Comparison of ENCODE assay signal across 8 mouse cellular contexts in the genomic region with DNA sequence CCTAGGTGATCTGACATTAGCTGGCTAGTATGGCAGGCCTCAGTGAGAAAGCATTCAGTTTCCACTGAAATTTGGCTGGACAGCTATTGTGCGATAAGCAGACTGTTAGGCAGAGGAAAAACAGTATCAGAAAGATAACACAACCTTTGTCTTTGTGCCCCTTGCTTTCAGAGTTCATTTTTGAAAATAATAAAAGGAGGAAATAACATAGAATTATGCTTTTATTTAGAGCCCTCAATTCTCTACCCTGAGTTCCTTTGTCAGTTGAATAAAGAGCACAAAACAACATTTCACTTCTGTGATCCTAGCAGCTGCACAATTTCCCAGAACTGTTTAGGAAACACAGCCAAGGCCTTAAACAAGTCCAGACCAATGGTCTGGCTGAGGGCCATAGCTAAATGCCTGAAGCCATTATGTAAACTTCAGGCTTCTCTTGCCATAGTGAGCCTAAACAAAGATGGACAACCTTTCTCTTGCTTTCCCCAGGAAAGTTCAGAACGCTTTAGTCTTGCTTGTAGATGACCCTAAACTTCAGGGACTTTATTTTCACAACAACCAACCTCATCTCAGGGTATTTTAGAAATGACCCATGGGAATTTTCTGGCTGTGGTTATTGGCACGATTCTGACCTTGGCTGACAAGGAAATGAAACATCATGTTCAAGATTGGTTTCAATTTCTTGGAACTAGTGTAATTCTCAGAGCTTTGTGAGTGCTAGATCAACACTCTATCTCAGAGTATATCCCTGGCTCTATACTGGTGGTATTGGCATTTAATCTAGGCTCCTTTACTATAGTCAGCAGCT. TPM values are rescaled to one million over a fixed set of nuclear protein-coding genes. Genes with fewer than 3 reads are reported as not detected.
DNase-seq lines count a peak whose midpoint lies in the region; ATAC-seq and TF ChIP-seq lines count a peak whose summit lies in the region.

No protein-coding gene starts in this region.

- no peak overlapping the region for H3K27ac ChIP-seq in midbrain, embryonic 14.5 days (replicated peaks; ENCODE audit: low read depth, low read length)
- H3K27ac ChIP-seq in midbrain, embryonic 10.5 days (replicated peaks), result no peak overlapping the region
- peak overlapping the region; percentile 92 for H3K27ac ChIP-seq in heart, postnatal 0 days (ENCODE audit: low read depth)
- H3K27ac ChIP-seq in liver, embryonic 11.5 days (ENCODE audit: low read depth, low read length), result peak overlapping the region; percentile 78
- peak overlapping the region; percentile 96 for H3K27ac ChIP-seq in stomach, embryonic 15.5 days

- DNase-seq in midbrain, embryonic 14.5 days, result peak; percentile 36
- DNase-seq in midbrain, embryonic 10.5 days (ENCODE audit: low spot score), result no peak
- peak; percentile 80 for DNase-seq in heart, postnatal 0 days (ENCODE audit: low spot score)
- no peak for DNase-seq in liver, embryonic 11.5 days (ENCODE audit: low spot score)
- no peak for DNase-seq in yolk sac, embryonic 10.5 days (ENCODE audit: low spot score)
- no peak for DNase-seq in right cerebral cortex, postnatal 10 days (ENCODE audit: low spot score in 2 of 2)

- no peaks in the 10 kb centered on the region for H3K27me3 ChIP-seq in midbrain, embryonic 14.5 days (ENCODE audit: control insufficient read depth, insufficient read depth, low read length)
- H3K27me3 ChIP-seq in midbrain, embryonic 10.5 days (ENCODE audit: low read depth, poor library complexity, severe bottlenecking), result no peaks in the 10 kb centered on the region
- no peaks in the 10 kb centered on the region for H3K27me3 ChIP-seq in heart, postnatal 0 days (ENCODE audit: control insufficient read depth, insufficient read depth, low read length)
- no peaks in the 10 kb centered on the region for H3K27me3 ChIP-seq in liver, embryonic 11.5 days (replicated peaks; ENCODE audit: control insufficient read depth, insufficient read depth, low read length)
- no peaks in the 10 kb centered on the region for H3K27me3 ChIP-seq in stomach, embryonic 15.5 days (replicated peaks)

- H3K36me3 ChIP-seq in midbrain, embryonic 14.5 days (ENCODE audit: control insufficient read depth, insufficient read depth, low read length), result no peaks in the 10 kb centered on the region
- no peaks in the 10 kb centered on the region for H3K36me3 ChIP-seq in midbrain, embryonic 10.5 days
- no peaks in the 10 kb centered on the region for H3K36me3 ChIP-seq in heart, postnatal 0 days (replicated peaks; ENCODE audit: control insufficient read depth, insufficient read depth, low read length)
- H3K36me3 ChIP-seq in liver, embryonic 11.5 days (ENCODE audit: control insufficient read depth, insufficient read depth, low read length), result no peaks in the 10 kb centered on the region
- no peaks in the 10 kb centered on the region for H3K36me3 ChIP-seq in stomach, embryonic 15.5 days

- peak; percentile 81 for TF ChIP-seq EP300 in heart, postnatal 0 days (IDR thresholded peaks at IDR 0.05; ENCODE audit: low read depth)

- no peak overlapping the region for H3K4me2 ChIP-seq in midbrain, embryonic 14.5 days (ENCODE audit: low read length)
- no peak overlapping the region for H3K4me2 ChIP-seq in heart, postnatal 0 days (ENCODE audit: low read depth, low read length)
- peak overlapping the region; percentile 24 for H3K4me2 ChIP-seq in liver, embryonic 11.5 days
- H3K4me2 ChIP-seq in stomach, embryonic 15.5 days, result no peak overlapping the region

- H3K9me3 ChIP-seq in midbrain, embryonic 14.5 days (ENCODE audit: control insufficient read depth, low read length), result no peaks in the 10 kb centered on the region
- no peaks in the 10 kb centered on the region for H3K9me3 ChIP-seq in midbrain, embryonic 10.5 days (replicated peaks)
- no peaks in the 10 kb centered on the region for H3K9me3 ChIP-seq in heart, postnatal 0 days (replicated peaks; ENCODE audit: control insufficient read depth, low read length)
- H3K9me3 ChIP-seq in liver, embryonic 11.5 days (ENCODE audit: control insufficient read depth, low read length), result no peaks in the 10 kb centered on the region
- H3K9me3 ChIP-seq in stomach, embryonic 15.5 days, result no peaks in the 10 kb centered on the region

- WGBS in midbrain, embryonic 14.5 days, result 79% methylated on average over 3 of the region's 3 CpGs
- WGBS in midbrain, embryonic 10.5 days, result 85% methylated on average over 3 of the region's 3 CpGs
- WGBS in heart, postnatal 0 days, result 46% methylated on average over 3 of the region's 3 CpGs
- 53% methylated on average over 3 of the region's 3 CpGs for WGBS in liver, embryonic 11.5 days
- WGBS in stomach, embryonic 15.5 days, result 25% methylated on average over 3 of the region's 3 CpGs

- H3K9ac ChIP-seq in midbrain, embryonic 14.5 days (replicated peaks; ENCODE audit: low read length), result no peak overlapping the region
- H3K9ac ChIP-seq in heart, postnatal 0 days (replicated peaks; ENCODE audit: low read depth, low read length), result no peak overlapping the region
- peak overlapping the region; percentile 15; the same call in 1 of the 2 replicates for H3K9ac ChIP-seq in liver, embryonic 11.5 days (ENCODE audit: low read depth, low read length)
- no peak overlapping the region for H3K9ac ChIP-seq in stomach, embryonic 15.5 days

- TF ChIP-seq CTCF in heart, postnatal 0 days (IDR thresholded peaks at IDR 0.05; ENCODE audit: low read depth), result no peak

- no peak for ATAC-seq in midbrain, embryonic 14.5 days (ENCODE audit: low FRiP score, low TSS enrichment)
- 0 out of 2 replicates have a peak, but pooled peaks have one; percentile 20 for ATAC-seq in common myeloid progenitor, adult 5-6 weeks (replicated peaks; ENCODE audit: low read depth, poor library complexity, severe bottlenecking)
- peak; percentile 73 for ATAC-seq in heart, postnatal 0 days (ENCODE audit: insufficient read depth, low read depth)
- peak; percentile 82 for ATAC-seq in liver, embryonic 11.5 days (replicated peaks; ENCODE audit: low FRiP score)
- ATAC-seq in stomach, embryonic 15.5 days (ENCODE audit: insufficient read depth, low FRiP score, low read depth), result peak; percentile 80

- H3K4me1 ChIP-seq in midbrain, embryonic 14.5 days (ENCODE audit: control insufficient read depth, insufficient read depth, low read length), result no peaks in the 10 kb centered on the region
- no peaks in the 10 kb centered on the region for H3K4me1 ChIP-seq in midbrain, embryonic 10.5 days
- H3K4me1 ChIP-seq in heart, postnatal 0 days (ENCODE audit: control insufficient read depth, insufficient read depth), result peaks cover 30% of the 10 kb centered on the region
- peaks cover 32% of the 10 kb centered on the region for H3K4me1 ChIP-seq in liver, embryonic 11.5 days (replicated peaks; ENCODE audit: control insufficient read depth, insufficient read depth, low read length)
- H3K4me1 ChIP-seq in stomach, embryonic 15.5 days, result 0 out of 2 replicates have a peak, but pooled peaks cover 11% of the 10 kb centered on the region

- no peak overlapping the region for H3K4me3 ChIP-seq in midbrain, embryonic 14.5 days (replicated peaks; ENCODE audit: low read depth, low read length)
- no peak overlapping the region for H3K4me3 ChIP-seq in midbrain, embryonic 10.5 days
- no peak overlapping the region for H3K4me3 ChIP-seq in heart, postnatal 0 days (ENCODE audit: low read depth, low read length)
- no peak overlapping the region for H3K4me3 ChIP-seq in liver, embryonic 11.5 days (ENCODE audit: low read depth, low read length)
- no peak overlapping the region for H3K4me3 ChIP-seq in stomach, embryonic 15.5 days (replicated peaks)

RNA-seq across cellular contexts. Expression of a gene that starts 45.3 kb away (rescaled TPM):
- polyA plus RNA-seq in midbrain, embryonic 14.5 days (2014; fragmentation: Nextera tagmentation; extraction: Ambion mirVana), result 0.21 TPM in 1 of 2 replicates, not detected in the other
- 0.10 and 0.17 TPM in 2 replicates for polyA plus RNA-seq in midbrain, embryonic 10.5 days (2016; fragmentation: Nextera tagmentation; extraction: Ambion mirVana)
- total RNA-seq in common myeloid progenitor, adult 5-6 weeks (2017), result 245 and 273 TPM in 2 replicates
- total RNA-seq in heart, postnatal 0 days (2014; rRNA removed; ENCODE audit: low replicate concordance), result not detected in 2 replicates
- polyA plus RNA-seq in heart, postnatal 0 days (2015; fragmentation: Nextera tagmentation; extraction: Ambion mirVana), result not detected in 2 replicates
- 0.96 and 1.1 TPM in 2 replicates for polyA plus RNA-seq in liver, embryonic 11.5 days (2014; fragmentation: Nextera tagmentation; extraction: Ambion mirVana)
- polyA plus RNA-seq in stomach, embryonic 15.5 days (2015; fragmentation: Nextera tagmentation; extraction: Ambion mirVana), result 0.40 and 0.59 TPM in 2 replicates

RNA-seq across cellular contexts. Expression of a gene that starts 49.6 kb away (rescaled TPM):
- polyA plus RNA-seq in midbrain, embryonic 14.5 days (2014; fragmentation: Nextera tagmentation; extraction: Ambion mirVana), result 0.17 TPM in 1 of 2 replicates, not detected in the other
- polyA plus RNA-seq in midbrain, embryonic 10.5 days (2016; fragmentation: Nextera tagmentation; extraction: Ambion mirVana), result not detected in 2 replicates
- 153 and 168 TPM in 2 replicates for total RNA-seq in common myeloid progenitor, adult 5-6 weeks (2017)
- total RNA-seq in heart, postnatal 0 days (2014; rRNA removed; ENCODE audit: low replicate concordance), result 24.4 and 67.2 TPM in 2 replicates
- polyA plus RNA-seq in heart, postnatal 0 days (2015; fragmentation: Nextera tagmentation; extraction: Ambion mirVana), result 0.47 and 0.49 TPM in 2 replicates
- polyA plus RNA-seq in liver, embryonic 11.5 days (2014; fragmentation: Nextera tagmentation; extraction: Ambion mirVana), result not detected in 2 replicates
- 0.85 and 1.1 TPM in 2 replicates for polyA plus RNA-seq in stomach, embryonic 15.5 days (2015; fragmentation: Nextera tagmentation; extraction: Ambion mirVana)

Comparison
In these comparisons a context has a peak if more than half of its experiments do, and no peak if none do; other contexts are left out.
1. DNase-seq: peak in midbrain, embryonic 14.5 days (single experiment) and heart, postnatal 0 days (single experiment); none in midbrain, embryonic 10.5 days (single experiment), liver, embryonic 11.5 days (single experiment), yolk sac, embryonic 10.5 days (single experiment) and right cerebral cortex, postnatal 10 days (0 of 2).
2. H3K27ac ChIP-seq: peak in heart, postnatal 0 days (single experiment), liver, embryonic 11.5 days (single experiment) and stomach, embryonic 15.5 days (single experiment); none in midbrain, embryonic 14.5 days (single experiment) and midbrain, embryonic 10.5 days (single experiment).